Mouse (Mus musculus): ENCODE results near the gene Olfr1402.

The Olfr1402 gene

GRCm38 (mm10) chr3:97421920-97422319, at the start of gene Olfr1402:
Gene Olfr1402 (minus strand): TSS chr3:97422020.
- no peak for DNase-seq (ENCODE audit: low read depth, low spot score)

- no peak for DNase-seq (ENCODE audit: low read depth, low spot score)
Observed at GRCm38 (mm10) chr3:97455286-97455685, 33.5 kb upstream of the Olfr1402 start.

DNA sequence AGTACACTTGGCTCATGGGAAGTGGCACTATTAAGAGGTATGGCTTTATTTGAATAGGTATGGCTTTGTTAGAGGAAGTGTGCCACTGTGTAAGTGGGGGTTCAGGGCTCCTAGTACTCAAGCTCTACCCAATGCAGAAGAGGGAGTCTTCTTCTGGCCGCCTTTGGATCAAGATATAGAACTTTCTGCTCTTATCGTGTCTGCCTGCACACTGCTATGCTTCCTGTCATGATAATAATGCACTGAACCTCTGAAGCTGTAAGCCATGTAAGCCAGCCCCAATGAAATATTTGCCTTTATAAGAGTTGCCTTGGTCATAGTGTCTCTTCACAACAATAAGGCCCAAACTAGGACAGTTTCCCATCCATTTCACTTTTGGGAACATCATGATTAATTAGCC, 16.8 kb upstream of the Olfr1402 start:
- no peak for DNase-seq (ENCODE audit: low read depth, low spot score)

DNA sequence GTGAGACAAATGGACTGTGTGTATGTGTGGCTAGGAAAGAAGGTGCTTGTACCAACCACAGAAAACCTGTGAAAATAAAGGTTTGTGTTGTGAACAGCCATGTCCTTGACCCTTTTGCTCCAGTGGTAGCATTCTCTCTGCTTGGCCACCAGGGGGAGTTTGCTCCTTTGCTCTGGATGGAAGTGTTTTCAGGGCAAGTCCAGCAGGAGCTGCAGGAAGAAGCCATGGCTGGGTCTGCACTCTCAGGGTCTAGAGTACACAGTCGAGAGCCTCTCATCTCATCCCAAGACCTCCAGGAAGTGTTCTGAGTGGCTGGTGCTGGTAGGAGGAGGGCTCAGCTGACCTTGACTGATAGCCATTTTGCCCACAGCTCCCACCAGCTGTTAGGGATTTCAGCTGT, 27.5 kb downstream of the Olfr1402 start:
- DNase-seq (ENCODE audit: low read depth, low spot score) = no peak

DNA sequence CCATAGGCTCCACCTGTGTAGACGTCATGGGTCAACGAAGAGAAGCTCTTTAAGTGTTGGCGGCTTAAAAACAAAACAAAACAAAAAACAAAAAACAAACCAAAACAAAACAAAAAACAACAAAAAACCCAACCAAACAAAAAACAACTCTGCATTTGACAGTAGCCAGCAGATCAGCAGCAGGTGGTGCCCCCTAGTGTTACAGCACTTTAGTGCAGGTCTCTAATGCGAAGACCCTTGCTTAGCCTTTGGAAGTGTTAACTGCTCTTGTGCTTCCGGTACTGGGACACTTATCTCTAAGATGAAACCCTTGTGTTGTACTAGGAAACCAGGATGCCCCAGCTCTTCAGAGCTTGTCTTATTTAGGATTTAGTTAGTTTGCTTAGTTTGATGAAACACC, 28.7 kb downstream of the Olfr1402 start:
- no peak for DNase-seq (ENCODE audit: low read depth, low spot score)

- no peak for DNase-seq (ENCODE audit: low read depth, low spot score)
Observed at GRCm38 (mm10) chr3:97370382-97370781, 51.4 kb downstream of the Olfr1402 start.

- DNase-seq (ENCODE audit: low read depth, low spot score) = no peak
Observed at GRCm38 (mm10) chr3:97363418-97364098, 58.3 kb downstream of the Olfr1402 start.

- DNase-seq (ENCODE audit: low read depth, low spot score) = no peak
Observed at GRCm38 (mm10) chr3:97358448-97358847, 63.4 kb downstream of the Olfr1402 start.
